Mouse (Mus musculus) embryonic fibroblast, embryonic 13.5 days (primary cell): ENCODE data around the gene Mylk4.

Experiments used
- CTCF ChIP-seq: IDR thresholded peaks from 2 replicates; pipeline ENCODE4 v1.5.1; 2011; ENCODE audit warnings: mild to moderate bottlenecking, control low read depth, low read length, moderate library complexity, borderline replicate concordance; ENCODE audit not compliant: insufficient read depth
- POLR2A ChIP-seq: IDR thresholded peaks from 2 replicates; pipeline ENCODE4 v1.6.1; 2011; ENCODE audit warnings: low read depth, mild to moderate bottlenecking, control low read depth, low read length, moderate library complexity

- TF ChIP-seq CTCF (no peak), POLR2A (no peak)
These were observed 113.0 kb downstream of the Mylk4 start for GRCm38 (mm10) chr13:32670782-32671181.
